Mouse (Mus musculus): Measurements from ENCODE around the gene Ssh1.
A peak's percentile ranks its signal among the peaks of the same experiment; 100 is the strongest.

Gene Ssh1

GRCm38 (mm10) chr5:113993487-113994465 lies at the start of gene Ssh1:
Ssh1 (minus strand) TSS chr5:113993894.
- peak; percentile 87 for DNase-seq (ENCODE audit: low read depth, low spot score)

GRCm38 (mm10) chr5:114041327-114041930 lies 47.7 kb upstream of the Ssh1 start:
- no peak for DNase-seq (ENCODE audit: low read depth, low spot score)

- no peak for DNase-seq (ENCODE audit: low read depth, low spot score)
These were observed 47.2 kb upstream of the Ssh1 start for GRCm38 (mm10) chr5:114040911-114041310.

DNA sequence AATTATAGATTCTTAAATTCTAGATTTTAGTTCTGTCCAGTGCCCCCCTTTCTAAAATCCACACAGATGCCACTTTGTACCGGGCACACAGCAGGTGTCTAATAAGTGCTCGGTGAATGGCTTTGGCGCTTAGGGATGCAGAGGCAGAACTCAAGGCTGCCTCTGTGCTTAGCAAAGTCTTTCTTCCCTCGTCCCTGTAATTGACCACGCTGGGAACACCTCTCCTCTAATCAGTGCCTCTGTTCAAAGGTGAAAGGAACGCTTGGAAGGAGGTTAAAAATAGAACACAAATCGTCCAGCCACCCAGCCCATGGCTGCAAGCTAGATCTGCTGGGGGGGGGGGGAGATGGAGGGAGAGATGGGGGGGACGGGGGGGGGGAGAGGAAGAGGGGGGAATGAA lies 46.8 kb upstream of the Ssh1 start:
- DNase-seq (ENCODE audit: low read depth, low spot score) = no peak

DNA sequence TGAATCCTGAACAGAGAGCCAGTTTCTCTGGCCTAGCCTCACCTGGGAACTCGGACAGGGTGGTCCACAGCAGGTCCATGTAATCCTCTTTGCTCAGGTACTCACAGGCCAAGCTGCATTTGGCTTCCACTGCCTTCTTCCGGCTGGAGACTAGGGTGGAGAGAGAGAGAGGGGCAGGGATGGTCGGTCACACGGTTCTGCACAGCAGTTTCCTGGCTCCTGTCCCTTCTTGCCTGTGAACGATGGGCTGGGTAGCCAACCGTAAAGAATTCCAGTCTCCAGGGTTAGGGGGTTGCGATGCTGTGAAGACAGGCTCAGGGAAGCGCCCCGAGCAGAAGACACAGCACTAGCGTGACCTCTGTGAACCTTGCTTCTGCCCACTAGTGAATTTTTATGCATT lies 41.4 kb upstream of the Ssh1 start:
- DNase-seq (ENCODE audit: low read depth, low spot score) = no peak

DNA sequence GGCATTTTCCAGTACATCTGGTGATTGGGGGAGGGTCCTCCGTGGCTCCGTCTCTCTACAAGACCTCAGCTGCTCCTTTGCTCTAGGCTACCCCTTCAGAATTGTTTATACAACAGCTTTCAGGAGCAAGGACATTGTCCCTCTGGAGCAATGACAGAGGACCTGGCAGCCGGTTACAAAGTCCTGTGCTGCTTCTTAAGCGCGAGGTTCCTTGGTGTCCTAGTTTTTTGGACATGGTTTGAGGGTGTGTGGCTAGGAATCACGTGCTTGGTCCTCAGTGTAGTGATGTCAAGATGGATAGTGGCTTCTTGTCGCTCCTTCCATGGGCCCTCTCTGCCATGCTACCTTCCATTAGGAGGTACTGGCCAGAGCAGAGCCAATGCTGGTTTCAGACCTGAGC lies 40.7 kb upstream of the Ssh1 start:
- DNase-seq (ENCODE audit: low read depth, low spot score) = no peak

DNA sequence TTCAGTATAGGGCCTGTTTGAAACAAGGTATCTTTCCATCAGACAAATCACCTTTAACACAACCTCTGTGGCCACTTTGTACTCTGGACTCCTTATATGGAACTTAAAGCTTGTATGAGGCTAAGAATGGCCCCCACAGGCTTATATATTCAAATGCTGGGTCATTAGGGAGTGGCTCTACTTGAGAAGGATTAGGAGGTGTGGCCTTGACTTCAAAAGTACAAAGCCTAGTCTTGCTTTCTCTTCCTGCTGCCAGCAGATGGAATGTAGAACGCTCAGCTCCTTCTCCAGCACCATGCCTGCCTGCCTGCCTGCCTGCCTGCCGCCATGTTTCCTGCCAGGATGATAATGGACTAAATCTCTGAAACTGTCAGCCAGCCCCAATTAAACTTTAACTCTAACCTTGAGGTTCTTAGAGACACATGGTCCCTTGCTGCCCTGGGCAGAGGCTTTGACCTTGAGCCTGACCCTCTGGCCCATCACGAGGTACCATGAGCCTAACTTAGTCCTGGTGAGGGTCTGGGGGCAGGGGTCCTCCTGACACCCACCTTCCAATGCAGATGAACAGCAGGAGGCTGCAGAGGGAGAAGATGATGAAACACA lies 38.6 kb upstream of the Ssh1 start:
- no peak for DNase-seq (ENCODE audit: low read depth, low spot score)

- no peak for DNase-seq (ENCODE audit: low read depth, low spot score)
These were observed 37.0 kb upstream of the Ssh1 start for GRCm38 (mm10) chr5:114030652-114031051.

DNA sequence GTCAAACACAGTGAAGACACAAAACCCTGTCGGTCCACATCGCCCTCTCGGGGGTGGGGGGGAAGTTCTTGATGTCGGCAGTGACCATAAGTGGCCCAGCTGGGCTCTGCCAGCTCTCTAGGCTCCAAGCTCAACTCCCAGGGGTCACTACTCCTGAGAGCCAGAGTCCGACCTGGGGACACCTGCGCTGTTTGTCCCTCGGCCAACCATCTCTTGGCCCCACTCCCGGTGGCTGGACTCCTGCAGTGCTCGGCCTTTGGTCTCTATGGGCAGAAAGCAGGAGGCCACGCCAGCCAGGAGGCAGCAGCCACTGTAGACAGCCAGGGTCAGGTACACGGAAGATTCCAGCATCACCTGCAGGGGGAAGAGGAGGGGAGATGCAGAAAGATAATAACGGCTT lies 34.4 kb upstream of the Ssh1 start:
- DNase-seq (ENCODE audit: low read depth, low spot score) = no peak

DNA sequence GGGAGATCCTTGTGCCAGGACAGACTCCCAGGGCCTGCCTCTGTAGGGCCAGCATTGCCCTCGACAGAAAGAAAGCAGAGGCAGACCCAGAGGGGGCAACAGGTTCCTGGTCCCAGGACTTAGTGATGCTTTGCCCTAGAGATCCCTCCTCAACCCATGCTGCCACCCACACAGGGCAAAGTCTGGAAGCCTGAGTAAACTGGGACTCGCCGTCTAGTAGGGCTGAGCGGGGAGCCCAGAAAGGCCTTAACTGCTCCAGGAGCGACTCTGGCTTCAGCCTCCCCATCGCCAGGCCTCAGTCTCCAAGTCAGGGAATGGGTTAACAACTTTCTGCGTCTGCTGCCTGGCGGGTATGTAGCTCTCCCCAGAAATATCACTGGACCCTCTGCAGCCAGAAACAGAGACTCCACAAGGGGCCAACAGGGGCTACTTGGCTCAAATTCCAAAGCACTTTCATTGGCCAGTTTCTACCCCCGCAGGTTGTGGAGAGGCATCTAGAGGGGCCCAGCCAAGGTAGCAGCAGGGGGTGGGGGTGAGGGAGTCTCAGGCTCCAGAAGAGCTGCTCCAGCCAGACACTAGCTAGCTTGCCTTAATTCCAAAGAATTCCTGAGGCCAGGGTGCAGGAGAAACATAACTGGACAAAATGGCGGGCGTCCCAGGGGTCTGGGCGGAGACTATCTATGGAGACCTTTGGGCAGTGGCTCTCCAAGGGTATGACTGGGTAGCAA lies 33.7 kb upstream of the Ssh1 start:
- DNase-seq (ENCODE audit: low read depth, low spot score) = no peak

DNA sequence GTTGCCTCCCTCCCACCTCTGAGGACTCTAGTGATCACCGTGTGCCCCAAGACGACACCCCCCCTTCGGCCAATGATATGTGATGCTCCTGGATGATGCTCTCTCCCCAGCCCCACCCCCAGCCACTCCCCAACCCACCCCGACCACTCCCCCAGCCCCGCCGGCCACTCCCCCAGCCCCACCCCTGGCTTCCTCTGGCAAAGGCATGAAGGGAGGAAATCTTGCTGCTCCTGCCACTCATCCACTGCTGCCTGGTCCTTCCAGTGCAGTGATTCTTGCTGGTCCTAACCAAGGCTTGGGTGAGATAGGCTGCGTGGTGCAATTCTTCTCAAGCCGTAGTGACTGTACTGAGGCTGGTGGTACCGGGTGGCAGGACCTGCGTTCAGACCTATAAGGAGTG lies 31.2 kb upstream of the Ssh1 start:
- no peak for DNase-seq (ENCODE audit: low read depth, low spot score)

DNA sequence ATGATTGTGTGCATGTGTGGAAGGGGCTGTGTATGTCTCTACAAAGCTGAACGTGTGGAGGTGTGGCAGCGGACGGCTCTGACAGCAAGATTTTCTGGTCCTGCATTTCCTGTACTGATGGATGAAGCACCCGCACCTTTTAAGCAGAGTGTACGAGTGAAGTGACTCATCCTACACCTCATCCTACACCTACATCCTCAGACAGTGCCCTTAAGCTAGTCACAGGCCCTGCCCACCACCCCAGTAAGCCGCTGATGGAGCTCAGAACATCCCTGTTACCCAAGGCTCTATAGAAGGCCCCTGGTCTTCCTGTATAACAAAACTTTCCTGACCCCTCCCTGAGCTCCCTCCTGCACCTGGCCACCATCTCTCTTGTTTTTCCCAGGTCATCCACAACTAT lies 30.7 kb upstream of the Ssh1 start:
- DNase-seq (ENCODE audit: low read depth, low spot score) = no peak

DNA sequence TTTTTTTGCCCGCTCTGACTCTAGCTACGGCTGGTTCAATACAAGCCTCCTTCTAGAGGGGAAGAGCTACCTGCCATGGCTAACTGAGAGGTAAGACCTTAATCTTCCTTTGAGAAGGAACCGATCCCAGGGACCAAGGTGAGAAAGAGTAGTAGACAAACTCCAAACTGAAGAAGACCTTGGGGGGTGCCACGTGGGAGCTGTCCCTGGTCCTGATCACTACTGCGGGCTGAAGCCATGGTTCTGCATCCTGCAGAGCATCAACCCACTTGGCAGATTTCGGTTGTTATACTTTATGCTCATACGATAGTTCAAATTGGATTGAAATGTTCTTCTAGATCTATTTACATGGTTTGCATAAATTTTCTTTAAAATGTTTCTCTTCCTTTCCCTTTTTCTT lies 21.4 kb upstream of the Ssh1 start:
- DNase-seq (ENCODE audit: low read depth, low spot score) = peak; percentile 46

- no peak for DNase-seq (ENCODE audit: low read depth, low spot score)
These were observed 15.4 kb upstream of the Ssh1 start for GRCm38 (mm10) chr5:114009049-114009448.

DNA sequence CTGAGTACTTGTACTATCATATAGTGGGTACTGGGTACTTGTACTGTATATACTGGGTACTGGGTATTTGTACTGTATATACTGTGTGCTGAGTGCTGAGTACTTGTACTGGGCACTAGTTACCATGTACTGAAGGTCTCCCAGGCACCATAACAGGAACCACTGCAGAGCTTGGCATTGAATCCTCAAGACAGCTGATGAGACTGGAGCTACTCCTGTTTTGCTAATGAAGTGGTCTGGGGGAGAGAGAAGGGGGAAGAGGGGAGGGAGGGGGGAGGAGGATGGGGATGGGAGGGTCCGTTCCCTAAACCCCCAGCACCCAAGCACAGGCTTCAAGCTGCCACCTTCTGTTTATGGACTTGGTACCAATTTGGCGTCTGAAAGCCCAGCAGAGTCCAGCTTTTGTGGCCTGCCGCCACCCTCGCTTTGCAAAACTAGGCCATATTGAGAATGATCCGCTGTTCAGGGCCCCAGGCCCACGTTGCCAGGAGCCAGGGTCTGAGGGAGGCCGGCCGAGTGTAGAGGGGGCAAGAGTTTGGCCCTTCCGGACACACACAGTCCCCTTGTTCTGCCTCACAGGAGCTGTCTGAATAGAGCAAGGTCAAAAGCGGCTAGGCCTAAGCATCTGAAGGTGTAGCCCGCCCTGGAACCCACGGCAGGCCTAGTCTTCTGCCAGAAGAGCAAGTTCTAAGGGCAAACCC lies 14.2 kb upstream of the Ssh1 start:
- no peak for DNase-seq (ENCODE audit: low read depth, low spot score)

- no peak for DNase-seq (ENCODE audit: low read depth, low spot score)
These were observed 13.3 kb upstream of the Ssh1 start for GRCm38 (mm10) chr5:114006974-114007373.

DNA sequence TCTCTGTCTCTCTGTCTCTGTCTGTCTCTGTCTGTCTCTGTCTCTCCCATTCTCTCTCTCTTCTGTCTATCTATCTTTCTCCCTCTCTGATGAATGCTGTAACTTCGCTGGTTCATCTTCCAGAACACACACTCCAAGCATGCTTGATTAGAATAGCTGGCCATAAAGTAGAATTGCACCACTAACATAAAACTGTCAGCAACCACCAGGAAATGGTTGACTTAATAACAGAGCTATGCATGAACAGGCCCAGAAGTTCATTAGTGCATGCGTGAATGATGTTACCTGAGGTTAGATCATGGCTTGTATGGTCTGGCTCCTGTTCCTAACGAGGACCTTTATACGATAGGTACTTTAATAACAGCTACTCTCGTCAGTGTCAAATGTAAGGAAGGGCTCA lies 11.4 kb upstream of the Ssh1 start:
- peak; percentile 24 for DNase-seq (ENCODE audit: low read depth, low spot score)

DNA sequence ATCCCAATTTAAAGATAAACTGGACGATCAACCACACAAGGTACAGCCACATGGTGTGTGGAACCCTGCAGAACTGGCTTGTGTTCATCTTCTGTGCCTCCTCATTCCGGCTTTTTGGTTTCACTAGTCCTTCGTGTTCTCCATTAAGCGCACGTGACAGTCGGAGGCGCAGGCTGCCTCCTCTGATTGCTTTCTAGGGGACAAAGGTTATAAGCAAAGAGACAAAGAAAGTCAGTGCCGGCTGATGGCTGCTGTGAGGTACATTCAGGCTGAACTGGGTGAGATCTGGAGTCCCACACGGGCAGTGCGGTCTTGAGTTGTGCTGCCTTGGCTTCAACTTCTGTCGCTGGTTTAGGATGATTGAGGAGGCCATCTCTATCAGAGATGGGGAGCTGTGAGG lies 10.9 kb upstream of the Ssh1 start:
- DNase-seq (ENCODE audit: low read depth, low spot score) = no peak

DNA sequence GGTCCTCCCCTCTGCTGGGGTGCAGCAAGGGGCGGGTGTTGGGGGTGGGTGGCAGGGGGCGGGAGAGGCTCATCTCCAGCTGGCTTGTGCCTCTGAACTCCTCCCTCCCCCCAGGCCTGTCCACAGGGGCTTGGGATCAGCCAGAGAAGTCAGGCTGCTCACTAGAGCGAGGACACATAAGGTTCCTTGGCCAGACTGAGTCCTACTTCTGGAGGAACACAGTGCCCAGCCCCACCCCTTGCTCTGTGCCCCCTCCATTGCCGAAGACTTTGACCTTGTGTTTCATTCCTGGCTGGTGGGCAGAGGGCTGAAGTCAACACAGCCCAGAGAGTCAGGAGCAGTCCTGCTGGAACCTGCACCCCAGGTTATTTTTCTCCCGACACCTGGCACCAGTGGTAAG lies 9.8 kb upstream of the Ssh1 start, which contains the start of gene Dao:
TSS of gene Dao (plus strand) at position 162 of the 400 bp plus-strand sequence.
- no peak for DNase-seq (ENCODE audit: low read depth, low spot score)

DNA sequence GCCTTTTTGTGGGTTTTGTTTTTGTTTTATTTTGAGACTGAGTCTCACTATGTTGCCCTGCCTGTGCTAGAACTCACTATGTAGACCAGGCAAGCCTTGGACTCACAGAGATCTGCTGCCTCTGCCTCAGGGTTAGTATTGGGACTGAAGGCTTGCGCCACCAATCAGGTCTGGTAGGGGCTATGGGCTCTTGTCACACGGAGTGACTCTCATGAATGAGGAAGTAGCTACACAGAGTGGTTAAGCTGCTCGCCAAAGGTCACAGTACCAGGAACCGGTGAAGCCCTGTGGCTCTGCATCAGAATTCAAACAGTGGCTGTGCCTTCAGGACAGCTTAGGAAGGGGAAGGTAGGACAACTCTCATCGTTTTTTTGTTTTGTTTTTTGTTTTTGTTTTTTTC lies 5.7 kb upstream of the Ssh1 start:
- DNase-seq (ENCODE audit: low read depth, low spot score) = no peak

DNA sequence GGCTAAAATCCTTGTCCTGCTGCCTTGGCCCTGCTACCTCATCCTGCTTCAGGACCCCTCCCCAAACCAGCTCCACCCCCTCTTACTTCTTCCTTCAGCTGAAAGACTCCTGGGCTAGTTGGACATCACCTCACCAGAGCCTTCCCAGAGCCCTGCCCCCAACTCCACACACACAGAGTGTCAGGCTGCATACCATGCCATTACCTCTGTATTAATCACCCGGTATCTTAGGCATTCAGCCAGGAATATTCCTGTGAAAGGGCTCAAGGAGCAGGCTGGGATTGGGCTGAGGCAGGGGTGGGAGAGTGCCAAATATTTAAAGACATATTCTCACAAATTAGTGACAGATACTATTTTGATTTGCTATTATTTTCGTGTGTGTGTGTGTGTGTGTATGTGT lies 2.8 kb upstream of the Ssh1 start:
- DNase-seq (ENCODE audit: low read depth, low spot score) = no peak

Measured in forelimb bud, embryonic 11.5 days (tissue).